Mouse (Mus musculus) v-Abl transformed pro-B cells (cell line): ENCODE measurements around the gene Fndc11.

Experiments
- in situ Hi-C, 2 experiments: fragments of 400-800 bp; cut with MboI; formaldehyde crosslinking; loops; one replicate each; pipeline ENCODE4 v1.15.1; 2025; ENCODE audit not compliant: unreplicated experiment in 2 of 2

Fndc11 gene

GRCm38 (mm10) chr2:181216037-181216436 lies 3.8 kb upstream of the Fndc11 start:
- in situ Hi-C loops = no loop called here

GRCm38 (mm10) chr2:181218881-181219485 lies 830 bp upstream of the Fndc11 start:
- in situ Hi-C loops = no loop called here

GRCm38 (mm10) chr2:181220361-181220760 lies 548 bp downstream of the Fndc11 start:
- in situ Hi-C loops = no loop called here

GRCm38 (mm10) chr2:181224994-181225393 lies 5.2 kb downstream of the Fndc11 start:
- in situ Hi-C loops = no loop called here

- in situ Hi-C loops = no loop called here
Measured at GRCm38 (mm10) chr2:181227122-181227521, 7.3 kb downstream of the Fndc11 start.

- in situ Hi-C loops = no loop called here
Measured at GRCm38 (mm10) chr2:181228335-181228734, 8.5 kb downstream of the Fndc11 start.

GRCm38 (mm10) chr2:181231171-181231570 lies 11.4 kb downstream of the Fndc11 start:
- in situ Hi-C loops = no loop called here

- in situ Hi-C loops = no loop called here
Measured at GRCm38 (mm10) chr2:181233443-181233842, 13.6 kb downstream of the Fndc11 start.

- in situ Hi-C loops = no loop called here
Measured at GRCm38 (mm10) chr2:181234680-181235079, 14.9 kb downstream of the Fndc11 start.

GRCm38 (mm10) chr2:181235681-181236566 lies 16.1 kb downstream of the Fndc11 start:
- in situ Hi-C loops = no loop called here

- in situ Hi-C loops = no loop called here
Measured at GRCm38 (mm10) chr2:181237251-181238014, 17.6 kb downstream of the Fndc11 start.

GRCm38 (mm10) chr2:181238091-181238610 lies 18.3 kb downstream of the Fndc11 start:
- in situ Hi-C loops = no loop called here

- in situ Hi-C loops = no loop called here
Measured at GRCm38 (mm10) chr2:181238861-181239260, 19.0 kb downstream of the Fndc11 start.

- in situ Hi-C loops = no loop called here
Measured at GRCm38 (mm10) chr2:181239261-181239660, 19.4 kb downstream of the Fndc11 start.

- in situ Hi-C loops = no loop called here
Measured at GRCm38 (mm10) chr2:181240806-181241440, 21.1 kb downstream of the Fndc11 start.

- in situ Hi-C loops = no loop called here
Measured at GRCm38 (mm10) chr2:181241602-181242313, 21.9 kb downstream of the Fndc11 start, which contains the start of gene Helz2. TSS of gene Helz2 (minus strand) at chr2:181242027.

- in situ Hi-C loops = no loop called here
Measured at GRCm38 (mm10) chr2:181242314-181242665, 22.5 kb downstream of the Fndc11 start.

GRCm38 (mm10) chr2:181243706-181244394 lies 24.0 kb downstream of the Fndc11 start:
- in situ Hi-C loops = no loop called here

- in situ Hi-C loops = no loop called here
Measured at GRCm38 (mm10) chr2:181245031-181245430, 25.2 kb downstream of the Fndc11 start.
